Mouse (Mus musculus): ENCODE data around the gene Olfr725. TPM values are rescaled to one million over a fixed set of nuclear protein-coding genes. Genes with fewer than 3 reads are reported as not detected.

Gene Olfr725
- polyA plus RNA-seq (2017; shearing (Covaris generic)) = not detected

GRCm38 (mm10) chr14:50040275-50040674 lies at the start of gene Olfr725:
Gene Olfr725, minus strand, starts transcription at chr14:50040375.

Other genes starting within 250 kb of the Olfr725 start
- gene Olfr722, start 138.4 kb downstream of the Olfr725 start, polyA plus RNA-seq (2017; shearing (Covaris generic)) = not detected
- not detected for gene Olfr723, start 108.6 kb downstream of the Olfr725 start, polyA plus RNA-seq (2017; shearing (Covaris generic))
- gene Olfr724, start 77.1 kb downstream of the Olfr725 start, polyA plus RNA-seq (2017; shearing (Covaris generic)) = not detected
- not detected for gene Olfr726, start 50.6 kb upstream of the Olfr725 start, polyA plus RNA-seq (2017; shearing (Covaris generic))
- gene Olfr727, start 82.8 kb upstream of the Olfr725 start, polyA plus RNA-seq (2017; shearing (Covaris generic)) = 0.63 TPM
- 0.52 TPM for gene Olfr728, start 102.3 kb upstream of the Olfr725 start, polyA plus RNA-seq (2017; shearing (Covaris generic))
- not detected for gene Olfr729, start 112.5 kb upstream of the Olfr725 start, polyA plus RNA-seq (2017; shearing (Covaris generic))
- gene Olfr730, start 147.8 kb upstream of the Olfr725 start, polyA plus RNA-seq (2017; shearing (Covaris generic)) = not detected
- not detected for gene Olfr731, start 201.5 kb upstream of the Olfr725 start, polyA plus RNA-seq (2017; shearing (Covaris generic))
- gene Olfr732, start 243.8 kb upstream of the Olfr725 start, polyA plus RNA-seq (2017; shearing (Covaris generic)) = not detected

Measured in effector memory CD4-positive, alpha-beta T cell, adult 7 months (primary cell).